Mouse (Mus musculus): ENCODE measurements around the gene 2810004N23Rik. TPM values are rescaled to one million over a fixed set of nuclear protein-coding genes. Genes with fewer than 3 reads are reported as not detected.

2810004N23Rik gene
- polyA plus RNA-seq, 1 experiment from 2014 or later = 45.4 TPM

GRCm38 (mm10) chr8:124816866-124817265, 46.1 kb downstream of the 2810004N23Rik start:
- Histone ChIP-seq H3K4me3 (no peak overlapping the region), H3K9me3 (peaks cover 12% of the 10 kb centered on the region), H3K27ac (replicated peaks) (no peak overlapping the region), H3K4me1 (no peaks in the 10 kb centered on the region), H3K27me3 (peaks cover 16% of the 10 kb centered on the region; the same call in 1 of the 2 replicates), H3K9ac (replicated peaks) (no peak overlapping the region), H3K36me3 (peaks cover 28% of the 10 kb centered on the region), H3K4me2 (replicated peaks) (no peak overlapping the region)
- no peak for ATAC-seq (ENCODE audit: low FRiP score, low read depth)
- 92% methylated on average over 11 of the region's 11 CpGs for WGBS

DNA sequence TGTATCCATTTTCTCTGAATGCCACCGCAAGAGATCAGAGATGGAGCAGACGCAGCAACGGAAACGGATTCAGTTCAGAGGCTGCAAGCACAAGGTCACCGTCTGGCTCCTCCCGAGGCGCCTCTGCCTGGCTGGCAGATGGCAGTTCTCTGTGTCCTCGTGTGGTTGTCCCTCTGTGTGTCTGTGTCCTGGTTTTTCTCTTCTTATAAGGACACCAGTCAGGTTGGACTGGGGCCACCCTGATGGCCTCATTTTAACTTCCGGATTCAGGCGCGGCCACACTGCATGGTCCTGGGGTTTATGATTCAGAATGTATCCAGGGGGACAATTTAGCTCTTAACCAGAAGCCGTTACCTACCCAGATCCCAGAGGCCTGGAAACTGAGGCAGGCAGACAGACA, 47.0 kb downstream of the 2810004N23Rik start:
- Histone ChIP-seq H3K9ac (replicated peaks) (no peak overlapping the region), H3K4me2 (replicated peaks) (no peak overlapping the region), H3K9me3 (peaks cover 12% of the 10 kb centered on the region), H3K4me1 (peaks cover 5% of the 10 kb centered on the region), H3K27me3 (peaks cover 13% of the 10 kb centered on the region; the same call in 1 of the 2 replicates), H3K4me3 (no peak overlapping the region), H3K36me3 (peaks cover 28% of the 10 kb centered on the region), H3K27ac (replicated peaks) (no peak overlapping the region)
- no peak for ATAC-seq (ENCODE audit: low FRiP score, low read depth)
- 86% methylated on average over 12 of the region's 12 CpGs for WGBS

DNA sequence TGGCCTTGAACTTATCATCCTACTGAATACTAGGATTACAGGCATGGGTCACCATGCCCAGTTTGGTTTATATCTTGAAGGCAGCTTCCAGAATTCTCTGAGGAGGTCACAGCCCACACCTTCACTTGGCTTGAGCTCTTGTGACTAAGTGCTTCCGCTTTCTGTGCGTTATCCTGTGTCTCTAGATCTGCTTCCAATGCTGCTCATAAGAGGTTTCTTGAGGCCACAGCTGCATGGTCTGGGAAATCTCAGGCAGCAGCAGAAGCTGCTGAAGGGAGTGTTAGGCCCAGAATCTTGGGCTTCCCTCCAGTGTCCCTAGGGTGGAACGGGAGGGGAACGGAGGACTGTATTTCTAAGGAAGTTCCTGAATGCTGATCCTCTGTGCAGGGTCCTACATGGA, 49.6 kb downstream of the 2810004N23Rik start:
- 96% methylated on average over 4 of the region's 4 CpGs for WGBS
- H3K9me3 ChIP-seq = peaks cover 12% of the 10 kb centered on the region
- ATAC-seq (ENCODE audit: low FRiP score, low read depth) = no peak

GRCm38 (mm10) chr8:124810689-124811394, 52.1 kb downstream of the 2810004N23Rik start:
- Histone ChIP-seq H3K9me3 (no peaks in the 10 kb centered on the region), H3K36me3 (peaks cover 6% of the 10 kb centered on the region), H3K27ac (replicated peaks) (peak overlapping the region; percentile 36), H3K4me2 (replicated peaks) (no peak overlapping the region), H3K9ac (replicated peaks) (no peak overlapping the region), H3K27me3 (no peaks in the 10 kb centered on the region), H3K4me1 (peaks cover 17% of the 10 kb centered on the region), H3K4me3 (no peak overlapping the region)
- WGBS = 32% methylated on average over 9 of the region's 9 CpGs
- ATAC-seq (ENCODE audit: low FRiP score, low read depth) = peak; percentile 62

More for the DNA sequence above, 49.6 kb downstream of the 2810004N23Rik start:
- Histone ChIP-seq H3K36me3 (peaks cover 22% of the 10 kb centered on the region), H3K4me2 (replicated peaks) (no peak overlapping the region), H3K27me3 (no peaks in the 10 kb centered on the region), H3K27ac (replicated peaks) (no peak overlapping the region), H3K9ac (replicated peaks) (no peak overlapping the region), H3K4me1 (peaks cover 17% of the 10 kb centered on the region), H3K4me3 (no peak overlapping the region)

DNA sequence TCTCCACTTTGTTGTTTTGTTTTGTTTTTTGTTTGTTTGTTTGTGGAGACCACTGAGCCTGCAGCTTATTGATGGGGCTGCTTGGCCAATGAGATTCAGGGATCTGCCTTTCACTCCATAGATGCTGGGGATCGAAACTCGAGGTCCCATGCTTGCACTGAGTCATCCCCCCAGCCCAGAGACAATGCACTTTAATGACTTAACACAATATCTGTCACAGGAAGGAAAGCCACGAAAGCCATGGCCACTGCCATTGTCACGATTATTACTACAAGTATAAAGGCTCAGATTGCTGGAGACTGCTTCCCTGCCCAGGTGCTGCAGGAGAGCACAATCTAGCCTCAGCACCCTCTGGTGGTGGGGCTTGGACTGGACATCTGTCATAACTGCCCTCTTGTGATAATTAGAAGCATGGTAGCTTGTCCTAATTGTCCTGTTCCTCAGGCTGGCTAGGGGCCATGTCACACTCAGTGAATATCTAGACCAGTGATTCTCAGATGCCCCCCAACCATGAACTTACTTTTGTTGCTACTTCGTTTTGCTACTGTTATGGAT, 52.8 kb downstream of the 2810004N23Rik start:
- Histone ChIP-seq H3K27ac (replicated peaks) (peak overlapping the region; percentile 36), H3K27me3 (no peaks in the 10 kb centered on the region), H3K4me3 (no peak overlapping the region), H3K4me1 (peaks cover 17% of the 10 kb centered on the region), H3K9me3 (no peaks in the 10 kb centered on the region), H3K9ac (replicated peaks) (no peak overlapping the region), H3K4me2 (replicated peaks) (no peak overlapping the region), H3K36me3 (0 out of 2 replicates have a peak, but pooled peaks cover 3% of the 10 kb centered on the region)
- no peak for ATAC-seq (ENCODE audit: low FRiP score, low read depth)
- 70% methylated on average over 5 of the region's 5 CpGs for WGBS

GRCm38 (mm10) chr8:124809419-124809818, 53.5 kb downstream of the 2810004N23Rik start:
- H3K9me3 ChIP-seq = no peaks in the 10 kb centered on the region
- H3K27ac ChIP-seq (replicated peaks) = no peak overlapping the region
- WGBS = 63% methylated on average over 2 of the region's 2 CpGs
- H3K9ac ChIP-seq (replicated peaks) = no peak overlapping the region
- H3K4me2 ChIP-seq (replicated peaks) = no peak overlapping the region
- H3K36me3 ChIP-seq = no peaks in the 10 kb centered on the region
- no peak overlapping the region for H3K4me3 ChIP-seq
- ATAC-seq (ENCODE audit: low FRiP score, low read depth) = no peak
- H3K4me1 ChIP-seq = peaks cover 17% of the 10 kb centered on the region
- H3K27me3 ChIP-seq = no peaks in the 10 kb centered on the region

DNA sequence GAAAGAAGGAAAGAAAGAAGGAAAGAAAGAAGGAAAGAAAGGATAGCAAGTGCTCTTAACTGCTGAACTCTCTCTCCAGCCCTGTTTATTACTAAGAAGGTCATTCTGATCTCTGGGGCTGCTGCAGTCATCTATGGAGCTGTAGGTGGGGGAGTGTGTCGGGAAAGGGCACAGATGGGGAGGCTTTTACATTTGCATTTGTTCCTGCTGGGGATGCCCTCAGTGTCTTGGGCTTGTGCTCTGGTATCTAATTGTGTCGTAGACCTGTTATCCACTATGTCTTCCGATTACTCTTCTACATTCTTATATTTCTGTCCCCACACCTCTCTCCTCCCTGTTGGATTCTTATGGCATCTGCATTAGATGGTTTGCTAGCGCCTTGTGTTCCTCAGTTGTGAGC, 56.9 kb downstream of the 2810004N23Rik start:
- no peak overlapping the region for H3K4me2 ChIP-seq (replicated peaks)

DNA sequence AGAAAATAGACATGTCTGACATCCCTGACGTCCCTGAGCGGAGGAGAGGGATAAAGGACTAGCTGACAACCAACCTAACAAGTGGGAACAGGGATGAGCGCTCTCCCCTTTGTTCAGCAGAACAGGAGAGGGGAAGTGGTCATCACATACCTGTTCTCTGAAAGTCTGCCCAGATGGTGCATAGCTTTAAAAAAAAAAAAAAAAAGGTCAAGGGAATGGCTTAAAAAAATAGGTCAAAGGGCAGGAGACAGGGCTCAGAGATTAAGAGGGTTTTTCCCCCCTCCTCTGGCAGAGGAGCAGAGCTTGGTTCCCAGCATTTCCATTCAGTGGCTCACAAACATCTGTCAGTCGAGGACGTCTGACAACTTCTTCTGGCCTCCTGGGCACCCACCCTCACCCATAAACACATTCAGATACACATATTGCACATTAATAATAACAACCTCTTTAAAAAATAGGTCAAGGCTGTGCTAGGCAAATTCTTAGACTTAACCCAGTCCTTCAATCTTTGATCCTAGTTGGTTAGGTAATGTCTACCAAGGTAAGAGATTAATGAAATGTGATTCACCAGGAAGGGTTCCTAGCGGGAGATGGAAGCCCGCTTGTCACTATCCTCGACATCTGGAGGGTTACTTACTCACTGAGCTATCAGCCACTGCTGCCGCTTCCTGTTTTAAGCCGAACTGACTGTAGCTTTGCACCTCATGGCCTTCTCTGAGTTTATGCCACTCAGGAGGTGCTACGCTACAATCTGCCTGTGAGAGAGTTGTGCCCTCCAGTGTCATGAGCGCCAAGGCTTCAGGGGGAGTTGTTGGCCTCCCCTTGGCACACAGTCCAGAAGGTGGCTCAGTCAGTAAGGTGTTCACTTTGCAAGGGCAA, 58.9 kb downstream of the 2810004N23Rik start:
- 66% methylated on average over 12 of the region's 12 CpGs for WGBS
- H3K4me1 ChIP-seq = peaks cover under 1% of the 10 kb centered on the region; the same call in 1 of the 2 replicates
- no peaks in the 10 kb centered on the region for H3K36me3 ChIP-seq
- peaks cover 13% of the 10 kb centered on the region for H3K27me3 ChIP-seq
- H3K9me3 ChIP-seq = no peaks in the 10 kb centered on the region
- no peak overlapping the region for H3K27ac ChIP-seq (replicated peaks)
- no peak overlapping the region for H3K9ac ChIP-seq (replicated peaks)
- no peak overlapping the region for H3K4me3 ChIP-seq
- no peak overlapping the region for H3K4me2 ChIP-seq (replicated peaks)
- no peak for ATAC-seq (ENCODE audit: low FRiP score, low read depth)

More for the DNA sequence above, 56.9 kb downstream of the 2810004N23Rik start:
- H3K27ac ChIP-seq (replicated peaks) = no peak overlapping the region
- no peak overlapping the region for H3K4me3 ChIP-seq
- no peak overlapping the region for H3K9ac ChIP-seq (replicated peaks)
- ATAC-seq (ENCODE audit: low FRiP score, low read depth) = no peak
- WGBS = 75% methylated on average over 4 of the region's 4 CpGs
- H3K27me3 ChIP-seq = peaks cover 13% of the 10 kb centered on the region
- peaks cover 13% of the 10 kb centered on the region for H3K4me1 ChIP-seq
- no peaks in the 10 kb centered on the region for H3K9me3 ChIP-seq
- no peaks in the 10 kb centered on the region for H3K36me3 ChIP-seq

DNA sequence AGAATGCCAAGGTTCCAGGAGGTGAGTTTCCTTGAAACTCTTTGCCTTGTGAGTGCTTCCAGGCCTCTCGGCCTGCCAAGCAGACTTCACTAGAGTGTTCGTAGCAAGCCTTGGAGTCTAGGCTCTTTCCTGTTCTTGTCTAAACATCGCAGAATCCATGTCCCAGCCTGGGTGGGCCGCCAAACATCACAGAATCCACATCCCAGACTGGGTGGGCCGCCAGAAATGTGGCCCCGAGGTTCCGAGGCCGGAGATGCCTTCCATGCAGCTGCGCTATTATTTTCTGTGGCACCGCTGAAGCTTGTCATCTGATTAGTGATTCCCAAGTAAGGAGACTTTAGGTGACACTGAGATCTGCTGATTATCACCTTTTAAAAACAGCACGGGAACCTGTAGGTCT, 62.4 kb downstream of the 2810004N23Rik start:
- WGBS = 51% methylated on average over 11 of the region's 11 CpGs
- ATAC-seq (ENCODE audit: low FRiP score, low read depth) = no peak
- no peaks in the 10 kb centered on the region for H3K36me3 ChIP-seq
- no peak overlapping the region for H3K4me2 ChIP-seq (replicated peaks)
- H3K9ac ChIP-seq (replicated peaks) = no peak overlapping the region
- no peaks in the 10 kb centered on the region for H3K9me3 ChIP-seq
- H3K27ac ChIP-seq (replicated peaks) = no peak overlapping the region
- no peak overlapping the region for H3K4me3 ChIP-seq
- H3K4me1 ChIP-seq = peaks cover 4% of the 10 kb centered on the region; the same call in 1 of the 2 replicates
- peaks cover 42% of the 10 kb centered on the region for H3K27me3 ChIP-seq

GRCm38 (mm10) chr8:124795781-124796488, 67.0 kb downstream of the 2810004N23Rik start:
- ATAC-seq (ENCODE audit: low FRiP score, low read depth) = no peak
- no peaks in the 10 kb centered on the region for H3K36me3 ChIP-seq
- peak overlapping the region; percentile 69 for H3K4me3 ChIP-seq
- H3K9ac ChIP-seq (replicated peaks) = no peak overlapping the region; the same call in 1 of the 2 replicates
- H3K4me1 ChIP-seq = peaks cover 32% of the 10 kb centered on the region
- no peak overlapping the region for H3K27ac ChIP-seq (replicated peaks)
- H3K9me3 ChIP-seq = no peaks in the 10 kb centered on the region
- peak overlapping the region; percentile 96 for H3K4me2 ChIP-seq (replicated peaks)
- WGBS = 74% methylated on average over 8 of the region's 8 CpGs
- H3K27me3 ChIP-seq = peaks cover 64% of the 10 kb centered on the region

GRCm38 (mm10) chr8:124794486-124794780, 68.5 kb downstream of the 2810004N23Rik start:
- Histone ChIP-seq H3K9me3 (no peaks in the 10 kb centered on the region), H3K36me3 (no peaks in the 10 kb centered on the region), H3K9ac (replicated peaks) (peak overlapping the region; percentile 74), H3K4me2 (replicated peaks) (peak overlapping the region; percentile 96), H3K27ac (replicated peaks) (peak overlapping the region; percentile 94), H3K4me1 (peaks cover 32% of the 10 kb centered on the region), H3K4me3 (peak overlapping the region; percentile 69), H3K27me3 (peaks cover 73% of the 10 kb centered on the region)
- peak; percentile 32 for ATAC-seq (ENCODE audit: low FRiP score, low read depth)
- under 1% methylated on average over 25 of the region's 25 CpGs for WGBS

All from midbrain, embryonic 12.5 days (tissue).